Mouse (Mus musculus) right cerebral cortex, postnatal 10 days (tissue): ENCODE data around the gene Kat8.
"Not testable (repeated sequence)": the region's sequence is repeated elsewhere in the genome, so short reads cannot be mapped to it uniquely, and the experiment has no call there.

Experiments
- DNase-seq, 2 experiments: peaks; one replicate each; pipeline ENCODE4 v3.0.0; 2021; ENCODE audit warnings: low spot score in 2 of 2

Gene Kat8

GRCm38 (mm10) chr7:127931351-127932135, 19.2 kb downstream of the Kat8 start:
- no peak for DNase-seq

GRCm38 (mm10) chr7:127932273-127933031, 20.1 kb downstream of the Kat8 start:
- DNase-seq, result no peak

- no peak for DNase-seq
Observed at GRCm38 (mm10) chr7:127934075-127934474, 21.8 kb downstream of the Kat8 start.

GRCm38 (mm10) chr7:127935028-127935722, 22.9 kb downstream of the Kat8 start:
- DNase-seq, result peak; percentile 96 to 97

GRCm38 (mm10) chr7:127935748-127936159, 23.4 kb downstream of the Kat8 start:
- DNase-seq, result no peak

- no peak for DNase-seq
Observed at GRCm38 (mm10) chr7:127936216-127936884, 24.0 kb downstream of the Kat8 start.

GRCm38 (mm10) chr7:127942097-127942496, 29.8 kb downstream of the Kat8 start:
- not testable (repeated sequence) for DNase-seq

- no peak for DNase-seq
Observed at GRCm38 (mm10) chr7:127944614-127945013, 32.3 kb downstream of the Kat8 start.

- DNase-seq, result no peak
Observed at GRCm38 (mm10) chr7:127946470-127947023, 34.2 kb downstream of the Kat8 start, which contains the start of gene Prss36. Gene Prss36 (minus strand): TSS chr7:127946725.

GRCm38 (mm10) chr7:127952864-127953581, 40.7 kb downstream of the Kat8 start:
- DNase-seq, result no peak

- DNase-seq, result no peak
Observed at GRCm38 (mm10) chr7:127959364-127959763, 47.0 kb downstream of the Kat8 start.

- DNase-seq, result no peak
Observed at GRCm38 (mm10) chr7:127966371-127966918, 54.1 kb downstream of the Kat8 start.

GRCm38 (mm10) chr7:127967004-127967921, 54.9 kb downstream of the Kat8 start, which contains the start of gene Fus:
Gene Fus (plus strand): TSS chr7:127967457.
- peak; percentile 95 for DNase-seq

- peak; percentile 74 to 80 for DNase-seq
Observed at GRCm38 (mm10) chr7:127967922-127968828, 55.9 kb downstream of the Kat8 start.

- no peak for DNase-seq
Observed at GRCm38 (mm10) chr7:127974413-127974930, 62.2 kb downstream of the Kat8 start.
